Mouse (Mus musculus) pancreas, adult 10 weeks (tissue): ENCODE measurements around the gene St13. TPM values are rescaled to one million over a fixed set of nuclear protein-coding genes. Genes with fewer than 3 reads are reported as not detected.

Source experiments
- polyA plus RNA-seq: library from polyadenylated mRNA; stranded (reverse); fragments of 350-450 nt; fragmentation: Illumina TruSeq; extraction: RNeasy Lipid Tissue Mini Kit (QIAGEN cat#74804); gene quantifications from one replicate; pipeline ENCODE4 v1.2.3, GENCODE M21; 2015; ENCODE audit warnings: low read depth, low replicate concordance; ENCODE audit not compliant: insufficient read depth

Gene St13
- 14.6 TPM for polyA plus RNA-seq

GRCm38 (mm10) chr15:81399638-81400315 is at the start of gene St13, which contains the start of gene Xpnpep3:
Gene St13 (minus strand): TSS chr15:81400077.
Gene Xpnpep3 (plus strand): TSS chr15:81400138.

GRCm38 (mm10) chr15:81408199-81408598 is 8.3 kb upstream of the St13 start, which contains the start of gene Dnajb7:
Gene Dnajb7 (minus strand): TSS chr15:81408299.

GRCm38 (mm10) chr15:81360345-81361021 is 39.4 kb downstream of the St13 start, which contains the start of gene Slc25a17:
Gene Slc25a17 (minus strand): TSS chr15:81360812.

Other genes starting within 250 kb of the St13 start
- gene Mrtfa, start 209.3 kb downstream of the St13 start, polyA plus RNA-seq: 3.3 TPM
- not detected for gene Mchr1, start 164.6 kb downstream of the St13 start, polyA plus RNA-seq
- 11.7 TPM for gene Slc25a17, start 39.3 kb downstream of the St13 start, polyA plus RNA-seq
- gene Xpnpep3, start 61 bp upstream of the St13 start, polyA plus RNA-seq: 2.0 TPM
- gene Dnajb7, start 8.2 kb upstream of the St13 start, polyA plus RNA-seq: not detected
- 21.2 TPM for gene Rbx1, start 66.2 kb upstream of the St13 start, polyA plus RNA-seq
- gene Ep300, start 185.3 kb upstream of the St13 start, polyA plus RNA-seq: 11.7 TPM